Mouse (Mus musculus): ENCODE measurements around the gene Brd3os. TPM values are rescaled to one million over a fixed set of nuclear protein-coding genes. Genes with fewer than 3 reads are reported as not detected.

Brd3os gene
- total RNA-seq, 2 experiments from 2014 or later, result 29.6 to 33.2 TPM

- intact Hi-C loops (cut with DNase I), result no loop called here
These were observed 44.6 kb downstream of the Brd3os start for GRCm38 (mm10) chr2:27486725-27487124.

GRCm38 (mm10) chr2:27487336-27488049 lies 45.4 kb downstream of the Brd3os start:
- no peak for DNase-seq (ENCODE audit: low spot score in 2 of 2)
- intact Hi-C loops (cut with DNase I), result no loop called here

More at GRCm38 (mm10) chr2:27486725-27487124, 44.6 kb downstream of the Brd3os start:
- DNase-seq (ENCODE audit: low spot score in 2 of 2), result no peak

- intact Hi-C loops (cut with DNase I), result no loop called here
- no peak for DNase-seq (ENCODE audit: low spot score in 2 of 2)
These were observed 46.2 kb downstream of the Brd3os start for GRCm38 (mm10) chr2:27488362-27488761.

GRCm38 (mm10) chr2:27490939-27491338 lies 48.8 kb downstream of the Brd3os start:
- DNase-seq (ENCODE audit: low spot score in 2 of 2), result no peak
- intact Hi-C loops (cut with DNase I), result no loop called here

Small RNA genes lying within 50 kb of the gene (microRNA-seq; reads per million reads assigned to microRNA genes)
- 0 reads per million in 2 experiments for gene Gm24049
- gene Mir7578, result 0 reads per million in 2 experiments

Other genes starting within 250 kb of the Brd3os start
- 10 to 100 TPM in 1 of 2 experiments, 1 to 10 TPM in 1; 9.1 to 11.7 TPM for gene Sardh, start 194.0 kb upstream of the Brd3os start, total RNA-seq (2021)
- 10 to 100 TPM; 11.0 to 11.8 TPM for gene Vav2, start 15.3 kb upstream of the Brd3os start, total RNA-seq (2021)
- gene Brd3, start 65.3 kb downstream of the Brd3os start, total RNA-seq (2021), result 10 to 100 TPM; 47.3 to 52.9 TPM
- 10 to 100 TPM; 25.8 to 28.4 TPM for gene Wdr5, start 72.8 kb downstream of the Brd3os start, total RNA-seq (2021)
- gene Rxra, start 234.1 kb downstream of the Brd3os start, total RNA-seq (2021), result 10 to 100 TPM; 18.7 to 21.2 TPM